Mouse (Mus musculus) ES-Bruce4 (cell line): ENCODE measurements at regions not wholly inside any gene's neighbourhood (a gene's known extent, or its start where the extent isn't known, plus 50 kb on each side); places are given as distances from the start of the nearest gene placed in this dataset.

ENCODE experiments used
- H3K27ac ChIP-seq: 2 replicates; pipeline ENCODE4 v1.5.1; 2012; ENCODE audit warnings: low read length, inconsistent platforms; ENCODE audit not compliant: insufficient read depth
- H3K27me3 ChIP-seq: 2 replicates; pipeline ENCODE4 v1.6.1; 2012; ENCODE audit warnings: mild to moderate bottlenecking, low read length, inconsistent platforms; ENCODE audit not compliant: control insufficient read depth, poor library complexity, insufficient read depth, severe bottlenecking
- H3K36me3 ChIP-seq: 2 replicates; pipeline ENCODE4 v1.6.1; 2012; ENCODE audit warnings: inconsistent platforms, mild to moderate bottlenecking, low read length, moderate library complexity; ENCODE audit not compliant: control insufficient read depth, poor library complexity, insufficient read depth, severe bottlenecking
- H3K4me1 ChIP-seq: one replicate; pipeline ENCODE4 v1.8.1; 2011; ENCODE audit warnings: low read length; ENCODE audit not compliant: control insufficient read depth, insufficient read depth
- H3K4me3 ChIP-seq: 2 replicates; pipeline ENCODE4 v1.5.1; 2011; ENCODE audit warnings: low read depth, mild to moderate bottlenecking, low read length
- H3K9ac ChIP-seq: 2 replicates; pipeline ENCODE4 v1.6.1; 2012; ENCODE audit warnings: low read depth, mild to moderate bottlenecking, inconsistent platforms; ENCODE audit not compliant: poor library complexity, severe bottlenecking
- H3K9me3 ChIP-seq: replicated peaks from 2 replicates; pipeline ENCODE4 v1.6.1; 2012; ENCODE audit warnings: mild to moderate bottlenecking, low read length, inconsistent platforms; ENCODE audit not compliant: control insufficient read depth, poor library complexity, insufficient read depth, severe bottlenecking
- CTCF ChIP-seq: IDR thresholded peaks from one replicate; pipeline ENCODE4 v1.8.1; 2011; ENCODE audit warnings: low read depth, low read length
- EP300 ChIP-seq: IDR thresholded peaks from 2 replicates; pipeline ENCODE4 v1.6.1; 2011; ENCODE audit warnings: low read depth, low read length; ENCODE audit not compliant: insufficient read depth
- POLR2A ChIP-seq: IDR thresholded peaks from one replicate; pipeline ENCODE4 v1.8.1; 2011; ENCODE audit warnings: low read length; ENCODE audit not compliant: insufficient read depth

DNA sequence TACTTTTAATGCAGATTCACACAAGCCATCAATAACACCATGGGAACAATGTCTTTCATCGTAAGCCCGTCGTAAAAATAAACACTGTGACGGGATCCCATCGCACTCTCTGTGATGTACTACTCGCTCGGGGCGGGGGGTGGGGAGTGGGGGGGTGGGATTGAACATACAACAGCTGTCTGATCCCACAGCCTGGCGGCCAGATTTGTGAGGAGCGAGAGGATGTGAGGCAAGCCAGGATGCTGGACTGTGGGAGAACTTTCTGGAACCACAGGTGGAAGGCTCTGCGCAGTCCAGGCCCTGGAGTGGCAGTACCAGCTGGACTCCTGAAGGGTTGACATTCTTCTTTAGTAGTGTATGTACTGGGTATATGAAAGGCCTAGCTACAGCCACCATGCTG lies 563.7 kb downstream of the Tbc1d22a start:
- TF ChIP-seq EP300 (no peak), POLR2A (no peak), CTCF (no peak)
- Histone ChIP-seq H3K4me1 (no peaks in the 10 kb centered on the region), H3K9ac (no peak overlapping the region), H3K27me3 (no peaks in the 10 kb centered on the region), H3K9me3 (no peaks in the 10 kb centered on the region), H3K4me3 (no peak overlapping the region), H3K36me3 (no peaks in the 10 kb centered on the region), H3K27ac (no peak overlapping the region)

DNA sequence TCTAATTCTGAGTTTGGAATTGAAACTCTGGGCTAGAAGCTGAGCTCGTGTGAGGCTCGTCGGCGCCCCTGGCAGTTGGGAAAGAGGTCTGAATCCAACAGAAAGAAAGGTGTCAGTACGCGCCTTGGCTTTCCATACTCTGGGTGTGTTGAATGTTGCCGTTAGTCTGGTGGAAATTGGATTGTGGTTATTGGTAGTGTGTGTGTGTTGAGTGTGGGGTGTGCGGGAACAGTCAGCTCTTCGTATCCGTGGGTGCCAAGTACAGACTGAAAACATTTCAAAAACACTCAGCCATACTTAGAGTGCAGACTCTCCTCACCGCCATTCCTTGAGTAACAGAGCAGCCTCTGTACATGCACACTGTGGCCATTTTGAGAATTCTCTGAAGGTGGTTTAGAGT lies 566.9 kb downstream of the Tbc1d22a start:
- H3K4me1 ChIP-seq, result no peaks in the 10 kb centered on the region
- no peaks in the 10 kb centered on the region for H3K27me3 ChIP-seq
- TF ChIP-seq POLR2A (no peak), CTCF (no peak), EP300 (no peak)
- H3K4me3 ChIP-seq, result no peak overlapping the region
- no peaks in the 10 kb centered on the region for H3K9me3 ChIP-seq
- H3K9ac ChIP-seq, result no peak overlapping the region
- H3K36me3 ChIP-seq, result no peaks in the 10 kb centered on the region
- no peak overlapping the region for H3K27ac ChIP-seq

DNA sequence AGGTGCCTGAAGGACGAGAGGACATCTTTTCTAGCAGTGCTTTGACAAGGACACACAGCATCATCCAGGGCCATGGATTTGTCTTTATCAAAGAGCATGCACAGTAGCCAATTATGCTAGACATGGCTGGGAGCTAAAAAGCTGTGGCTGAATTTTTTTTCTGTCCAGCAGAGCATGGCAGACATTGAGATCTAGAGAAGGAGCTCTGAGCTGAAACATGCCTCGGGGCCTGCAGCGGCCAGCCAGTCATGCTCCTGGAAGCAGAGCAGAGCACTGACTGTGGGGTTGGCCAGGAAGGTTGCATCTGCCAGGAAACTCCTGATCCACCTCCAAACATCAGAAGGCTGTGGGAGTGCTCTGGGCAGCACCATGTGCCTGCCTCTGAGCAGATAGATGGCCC lies 580.5 kb downstream of the Tbc1d22a start:
- TF ChIP-seq EP300 (no peak), CTCF (no peak), POLR2A (no peak)
- H3K9me3 ChIP-seq, result no peaks in the 10 kb centered on the region
- H3K27me3 ChIP-seq, result no peaks in the 10 kb centered on the region
- H3K27ac ChIP-seq, result no peak overlapping the region
- H3K9ac ChIP-seq, result no peak overlapping the region
- no peaks in the 10 kb centered on the region for H3K4me1 ChIP-seq
- no peaks in the 10 kb centered on the region for H3K36me3 ChIP-seq
- H3K4me3 ChIP-seq, result no peak overlapping the region

DNA sequence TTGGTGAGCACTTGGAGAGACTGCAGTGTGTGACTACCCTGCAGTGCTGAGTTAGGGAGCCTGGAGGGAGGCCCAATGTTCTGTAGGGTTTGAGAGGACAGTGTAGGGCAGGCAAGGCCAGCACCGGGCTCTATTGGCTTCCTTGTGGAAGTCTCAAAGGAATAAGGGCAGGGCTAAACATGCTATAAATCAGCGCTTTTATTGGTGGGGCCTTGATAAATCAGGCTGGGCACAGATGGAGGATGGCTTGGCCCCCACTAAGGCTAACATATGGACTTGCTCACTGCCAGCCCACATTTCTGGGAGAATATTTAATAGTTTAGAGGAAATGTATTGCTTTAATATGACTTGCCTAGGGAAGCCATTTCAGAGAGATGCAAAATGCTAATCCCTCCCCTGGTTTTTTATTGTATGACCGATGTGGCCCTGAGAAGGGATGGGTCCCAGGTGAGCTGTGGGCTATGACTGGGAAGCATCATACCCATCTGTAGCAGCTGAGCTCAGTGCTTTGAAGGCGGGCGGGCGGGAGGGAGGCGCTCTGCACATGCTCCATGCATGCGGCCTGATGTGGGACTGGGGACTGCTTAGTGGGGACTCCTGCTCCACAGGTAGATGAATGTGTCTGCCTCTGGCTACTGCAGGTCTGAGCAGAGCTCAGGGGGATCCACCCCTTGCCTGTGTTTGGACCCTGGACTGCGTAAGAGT lies 584.4 kb downstream of the Tbc1d22a start:
- H3K27ac ChIP-seq, result no peak overlapping the region
- no peak overlapping the region for H3K9ac ChIP-seq
- H3K36me3 ChIP-seq, result no peaks in the 10 kb centered on the region
- H3K9me3 ChIP-seq, result no peaks in the 10 kb centered on the region
- TF ChIP-seq CTCF (no peak), POLR2A (no peak), EP300 (no peak)
- no peaks in the 10 kb centered on the region for H3K4me1 ChIP-seq
- no peak overlapping the region for H3K4me3 ChIP-seq
- no peaks in the 10 kb centered on the region for H3K27me3 ChIP-seq

DNA sequence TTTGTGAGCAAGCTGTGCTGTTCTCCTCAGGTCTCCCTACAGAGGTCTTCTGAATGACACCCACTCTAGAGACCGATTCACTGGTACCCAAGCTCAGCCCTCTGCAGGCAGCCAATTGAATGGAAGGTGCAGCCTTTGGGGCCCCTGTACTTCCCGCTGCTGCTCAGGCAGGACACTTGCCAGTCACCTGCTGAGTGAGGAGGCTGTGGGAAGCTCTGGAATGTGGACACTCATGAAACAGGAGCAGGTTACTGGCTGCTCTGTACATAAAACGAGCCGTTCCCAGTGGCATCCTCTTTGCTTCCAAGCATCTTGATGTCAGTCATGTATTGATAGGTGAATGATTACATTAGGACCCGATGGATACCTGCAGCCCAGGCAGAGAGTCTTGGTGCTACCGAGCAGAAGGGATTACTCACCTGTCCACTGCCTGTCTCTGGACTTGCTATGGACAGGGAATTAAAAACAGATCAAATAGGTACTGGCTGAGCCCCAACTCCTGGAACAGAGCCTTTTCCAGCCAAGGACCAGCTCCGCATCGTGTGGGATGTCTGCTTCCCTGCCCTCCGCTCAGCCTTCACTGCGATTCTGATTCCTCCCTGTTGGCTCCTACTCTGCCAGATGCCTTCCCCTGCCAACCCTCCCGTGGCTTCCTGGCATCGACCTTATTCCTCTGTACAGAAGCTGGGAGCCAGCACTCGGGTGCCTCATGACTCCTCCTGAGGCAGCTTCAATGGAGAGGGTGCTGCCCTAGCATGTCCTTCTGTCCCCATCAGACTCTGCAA lies 593.2 kb downstream of the Tbc1d22a start:
- Histone ChIP-seq H3K27ac (no peak overlapping the region), H3K4me1 (no peaks in the 10 kb centered on the region), H3K9ac (no peak overlapping the region), H3K36me3 (no peaks in the 10 kb centered on the region), H3K4me3 (no peak overlapping the region), H3K9me3 (no peaks in the 10 kb centered on the region), H3K27me3 (no peaks in the 10 kb centered on the region)
- TF ChIP-seq CTCF (no peak), EP300 (no peak), POLR2A (no peak)

DNA sequence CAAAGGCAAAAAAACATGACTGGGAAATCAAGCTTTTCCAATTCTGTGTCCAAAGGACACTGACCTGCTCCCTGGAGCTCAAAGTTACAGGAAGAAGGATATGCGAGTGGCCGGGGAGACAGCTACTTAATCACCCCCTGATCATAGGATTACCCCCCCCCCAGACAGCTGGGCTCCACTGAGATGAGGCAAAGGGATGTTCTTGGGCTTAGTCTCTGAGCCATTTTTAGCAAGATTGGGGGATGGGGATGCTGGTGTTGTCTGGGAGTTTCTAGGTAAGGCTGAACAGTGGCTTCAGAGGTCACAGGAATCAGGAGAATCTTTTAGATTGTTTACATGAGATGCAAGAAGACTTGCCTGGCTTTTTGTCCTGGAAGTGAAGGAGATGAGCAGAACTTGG lies 597.6 kb downstream of the Tbc1d22a start:
- Histone ChIP-seq H3K4me1 (no peaks in the 10 kb centered on the region), H3K4me3 (no peak overlapping the region), H3K9me3 (no peaks in the 10 kb centered on the region), H3K27ac (no peak overlapping the region), H3K36me3 (no peaks in the 10 kb centered on the region), H3K27me3 (no peaks in the 10 kb centered on the region), H3K9ac (no peak overlapping the region)
- TF ChIP-seq POLR2A (no peak), CTCF (no peak), EP300 (no peak)
